Mouse (Mus musculus) CH12.LX (cell line): ENCODE results near the gene Bri3. TPM values are rescaled to one million over a fixed set of nuclear protein-coding genes. Genes with fewer than 3 reads are reported as not detected.

Experiments used
- DNase-seq: peaks from one replicate; pipeline ENCODE4 v3.0.0-alpha.2; 2013; ENCODE audit errors: extremely low read depth
- H3K27ac ChIP-seq: 2 replicates; pipeline ENCODE4 v1.5.1; 2012; ENCODE audit warnings: low read depth, mild to moderate bottlenecking, control low read depth, moderate library complexity; ENCODE audit not compliant: insufficient read depth
- H3K27me3 ChIP-seq: replicated peaks from 2 replicates; pipeline ENCODE3; 2012; ENCODE audit warnings: inconsistent platforms
- H3K36me3 ChIP-seq, 2 experiments: replicated peaks in 1 of 2; 2 replicates each; pipeline versions ENCODE3 to v1.6.1; 2012; ENCODE audit warnings: inconsistent platforms in 1 of 2, low read length in 1 of 2, mild to moderate bottlenecking in 1 of 2, mixed read lengths in 1 of 2, moderate library complexity in 1 of 2; ENCODE audit not compliant: control insufficient read depth in 1 of 2, insufficient read depth in 1 of 2
- H3K4me1 ChIP-seq, 2 experiments: 2 replicates each; pipeline ENCODE4 v1.6.1; 2012; ENCODE audit warnings: inconsistent platforms in 1 of 2, moderate library complexity in 1 of 2; ENCODE audit not compliant: insufficient read depth in 2 of 2, control insufficient read depth in 1 of 2
- H3K4me2 ChIP-seq: 2 replicates; pipeline ENCODE4 v1.6.1; 2012; ENCODE audit warnings: low read depth, mild to moderate bottlenecking, control low read depth; ENCODE audit not compliant: poor library complexity, insufficient read depth, severe bottlenecking
- H3K4me3 ChIP-seq, 3 experiments: fragments of 150-350 bp in 1 of 3; sonication (generic) in 1 of 3; replicated peaks in 1 of 3; 2 replicates each; pipeline versions ENCODE3 to v1.5.1; 2011 to 2012; ENCODE audit warnings: low read depth in 2 of 3, low read length in 2 of 3, mild to moderate bottlenecking in 2 of 3, moderate library complexity in 2 of 3, control low read depth in 1 of 3, improper control_type of control experiment in 1 of 3, inconsistent platforms in 1 of 3, mixed read lengths in 1 of 3; ENCODE audit not compliant: poor library complexity in 1 of 3
- H3K79me2 ChIP-seq: replicated peaks from 2 replicates; pipeline ENCODE4 v1.6.1; 2012; ENCODE audit warnings: mild to moderate bottlenecking, moderate library complexity; ENCODE audit not compliant: control insufficient read depth, poor library complexity, insufficient read depth, severe bottlenecking; ENCODE audit errors: extremely low read depth
- H3K9ac ChIP-seq: 2 replicates; pipeline ENCODE4 v1.6.1; 2012; ENCODE audit warnings: low read depth, mild to moderate bottlenecking, control low read depth, moderate library complexity; ENCODE audit not compliant: insufficient read depth
- H3K9me3 ChIP-seq: replicated peaks from 2 replicates; pipeline ENCODE3; 2012; ENCODE audit warnings: low read length, inconsistent platforms, mixed read lengths
- BHLHE40 ChIP-seq: IDR thresholded peaks from 2 replicates; pipeline ENCODE4 v1.6.1; 2011; ENCODE audit warnings: mild to moderate bottlenecking, low read depth, low read length, improper control_type of control experiment
- CTCF ChIP-seq, 2 experiments: IDR thresholded peaks in 1 of 2; conservative IDR thresholded peaks in 1 of 2; 2 replicates each; pipeline ENCODE4 v1.5.1; 2011 to 2012; ENCODE audit warnings: low read depth in 2 of 2, low read length in 2 of 2, improper control_type of control experiment in 1 of 2, inconsistent platforms in 1 of 2, mild to moderate bottlenecking in 1 of 2, moderate library complexity in 1 of 2
- ELF1 ChIP-seq: IDR thresholded peaks from 2 replicates; pipeline ENCODE4 v1.6.1; 2014; ENCODE audit warnings: low read depth, mild to moderate bottlenecking, inconsistent platforms, low read length, improper control_type of control experiment
- GABPA ChIP-seq: IDR thresholded peaks from 2 replicates; pipeline ENCODE4 v1.6.1; 2012; ENCODE audit warnings: low read depth, low read length, improper control_type of control experiment, inconsistent platforms; ENCODE audit not compliant: insufficient replicate concordance
- IRF4 ChIP-seq: IDR thresholded peaks from 2 replicates; pipeline ENCODE4 v1.6.1; 2014; ENCODE audit warnings: low read depth, mild to moderate bottlenecking, inconsistent platforms, low read length, improper control_type of control experiment
- JUN ChIP-seq: IDR thresholded peaks from 2 replicates; pipeline ENCODE4 v1.6.1; 2011; ENCODE audit warnings: low read depth, mild to moderate bottlenecking, low read length, improper control_type of control experiment, moderate library complexity; ENCODE audit not compliant: insufficient read depth
- JUND ChIP-seq: conservative IDR thresholded peaks from 2 replicates; pipeline ENCODE4 v1.6.1; 2011; ENCODE audit warnings: low read depth, low read length, improper control_type of control experiment
- KAT2A ChIP-seq: IDR thresholded peaks from 2 replicates; pipeline ENCODE4 v1.6.1; 2012; ENCODE audit warnings: low read length, improper control_type of control experiment, inconsistent platforms; ENCODE audit not compliant: insufficient replicate concordance
- MAFK ChIP-seq: IDR thresholded peaks from 2 replicates; pipeline ENCODE4 v1.6.1; 2011; ENCODE audit warnings: low read length, improper control_type of control experiment; ENCODE audit not compliant: insufficient replicate concordance
- MAX ChIP-seq: IDR thresholded peaks from 2 replicates; pipeline ENCODE4 v1.6.1; 2011; ENCODE audit warnings: low read length, improper control_type of control experiment
- MEF2A ChIP-seq: IDR thresholded peaks from 2 replicates; pipeline ENCODE4 v1.6.1; 2014; ENCODE audit warnings: low read depth, mild to moderate bottlenecking, inconsistent platforms, low read length, improper control_type of control experiment, borderline replicate concordance
- MXI1 ChIP-seq: IDR thresholded peaks from 2 replicates; pipeline ENCODE4 v1.6.1; 2011; ENCODE audit warnings: mild to moderate bottlenecking, low read depth, low read length, improper control_type of control experiment
- NELFE ChIP-seq: IDR thresholded peaks from 2 replicates; pipeline ENCODE4 v1.6.1; 2011; ENCODE audit warnings: low read depth, low read length, improper control_type of control experiment
- POLR2AphosphoS2 ChIP-seq: IDR thresholded peaks from 2 replicates; pipeline ENCODE4 v1.6.1; 2011; ENCODE audit warnings: low read depth, low read length, improper control_type of control experiment
- RAD21 ChIP-seq: IDR thresholded peaks from 2 replicates; pipeline ENCODE4 v1.6.1; 2011; ENCODE audit warnings: low read depth, mild to moderate bottlenecking, low read length, improper control_type of control experiment, moderate library complexity
- SIN3A ChIP-seq: IDR thresholded peaks from 2 replicates; pipeline ENCODE4 v1.6.1; 2012; ENCODE audit warnings: low read length, improper control_type of control experiment, inconsistent platforms
- SMC3 ChIP-seq: IDR thresholded peaks from 2 replicates; pipeline ENCODE4 v1.6.1; 2011; ENCODE audit warnings: low read depth, low read length, improper control_type of control experiment
- TBP ChIP-seq: conservative IDR thresholded peaks from 2 replicates; pipeline ENCODE4 v1.6.1; 2011; ENCODE audit warnings: low read depth, low read length, improper control_type of control experiment
- TCF12 ChIP-seq: IDR thresholded peaks from 2 replicates; pipeline ENCODE4 v1.6.1; 2014; ENCODE audit warnings: low read depth, mild to moderate bottlenecking, inconsistent platforms, low read length, improper control_type of control experiment
- USF1 ChIP-seq: IDR thresholded peaks from 2 replicates; pipeline ENCODE4 v1.6.1; 2014; ENCODE audit warnings: low read depth, mild to moderate bottlenecking, inconsistent platforms, low read length, improper control_type of control experiment
- USF2 ChIP-seq: conservative IDR thresholded peaks from 2 replicates; pipeline ENCODE4 v1.6.1; 2011; ENCODE audit warnings: low read depth, low read length, improper control_type of control experiment
- ZC3H11A ChIP-seq: IDR thresholded peaks from 2 replicates; pipeline ENCODE4 v1.6.1; 2012; ENCODE audit warnings: low read depth, mild to moderate bottlenecking, inconsistent platforms, low read length, improper control_type of control experiment
- ZKSCAN1 ChIP-seq: IDR thresholded peaks from 2 replicates; pipeline ENCODE4 v1.6.1; 2012; ENCODE audit warnings: low read depth, inconsistent platforms, low read length, improper control_type of control experiment, borderline replicate concordance
- ZMIZ1 ChIP-seq: IDR thresholded peaks from 2 replicates; pipeline ENCODE4 v1.6.1; 2012; ENCODE audit warnings: low read depth, mild to moderate bottlenecking, inconsistent platforms, low read length, improper control_type of control experiment
- ZNF384 ChIP-seq: IDR thresholded peaks from 2 replicates; pipeline ENCODE4 v1.6.1; 2012; ENCODE audit warnings: low read depth, low read length, improper control_type of control experiment, inconsistent platforms
- dilution Hi-C: fragments of 300-500 bp; cut with MboI; formaldehyde crosslinking; loops from 2 replicates; pipeline ENCODE4 v1.14.3; 2020; ENCODE audit warnings: low sequenced_read_pairs; ENCODE audit not compliant: extremely low pct_unique_long_range_greater_than_20kb, extremely low pct_ligation_motif_present
- in situ Hi-C: fragments of 300-500 bp; cut with MboI; formaldehyde crosslinking; loops from 3 replicates; pipeline ENCODE4 v1.14.3; 2019; ENCODE audit warnings: low sequenced_read_pairs, low pct_ligation_motif_present, low pct_unique_long_range_greater_than_20kb, mixed read lengths
- polyA plus RNA-seq: library from polyadenylated mRNA; unstranded; fragments of >175 nt; gene quantifications from 2 replicates; pipeline ENCODE4 v1.2.1, GENCODE M21; 2012; ENCODE audit warnings: low read depth; ENCODE audit not compliant: insufficient read length
- total RNA-seq, 2 experiments: library from RNA; depleted of rRNA; stranded (reverse); fragments of 300-350 nt in 1 of 2; fragments of >200 nt in 1 of 2; gene quantifications; 2 replicates each; pipeline ENCODE4 v1.2.3; 2012 to 2014

The Bri3 gene
- total and polyA plus RNA-seq, 3 experiments, result 9.3 to 41.7 (median 20.3) TPM

- TF ChIP-seq POLR2AphosphoS2, result no peak
- TF ChIP-seq USF2, result no peak
- no peak for TF ChIP-seq JUND
- peak; percentile 72; the same call in 1 of the 2 replicates for TF ChIP-seq SIN3A
- TF ChIP-seq ZNF384, result no peak
- peak; percentile 55; the same call in 1 of the 2 replicates for TF ChIP-seq NELFE
- peak; percentile 58 for TF ChIP-seq TCF12
- TF ChIP-seq MAFK, result no peak
- no peak for TF ChIP-seq ZC3H11A
- peak; percentile 9; the same call in 1 of the 2 replicates for TF ChIP-seq MEF2A
- TF ChIP-seq ZKSCAN1, result no peak
- peak; percentile 41; the same call in 1 of the 2 replicates for TF ChIP-seq ZMIZ1
- TF ChIP-seq GABPA, result no peak
- TF ChIP-seq IRF4, result no peak
- no peak for TF ChIP-seq JUN
Observed at GRCm38 (mm10) chr5:144223503-144223862, 20.8 kb upstream of the Bri3 start, which contains the start of gene Tecpr1 (continued).

DNA sequence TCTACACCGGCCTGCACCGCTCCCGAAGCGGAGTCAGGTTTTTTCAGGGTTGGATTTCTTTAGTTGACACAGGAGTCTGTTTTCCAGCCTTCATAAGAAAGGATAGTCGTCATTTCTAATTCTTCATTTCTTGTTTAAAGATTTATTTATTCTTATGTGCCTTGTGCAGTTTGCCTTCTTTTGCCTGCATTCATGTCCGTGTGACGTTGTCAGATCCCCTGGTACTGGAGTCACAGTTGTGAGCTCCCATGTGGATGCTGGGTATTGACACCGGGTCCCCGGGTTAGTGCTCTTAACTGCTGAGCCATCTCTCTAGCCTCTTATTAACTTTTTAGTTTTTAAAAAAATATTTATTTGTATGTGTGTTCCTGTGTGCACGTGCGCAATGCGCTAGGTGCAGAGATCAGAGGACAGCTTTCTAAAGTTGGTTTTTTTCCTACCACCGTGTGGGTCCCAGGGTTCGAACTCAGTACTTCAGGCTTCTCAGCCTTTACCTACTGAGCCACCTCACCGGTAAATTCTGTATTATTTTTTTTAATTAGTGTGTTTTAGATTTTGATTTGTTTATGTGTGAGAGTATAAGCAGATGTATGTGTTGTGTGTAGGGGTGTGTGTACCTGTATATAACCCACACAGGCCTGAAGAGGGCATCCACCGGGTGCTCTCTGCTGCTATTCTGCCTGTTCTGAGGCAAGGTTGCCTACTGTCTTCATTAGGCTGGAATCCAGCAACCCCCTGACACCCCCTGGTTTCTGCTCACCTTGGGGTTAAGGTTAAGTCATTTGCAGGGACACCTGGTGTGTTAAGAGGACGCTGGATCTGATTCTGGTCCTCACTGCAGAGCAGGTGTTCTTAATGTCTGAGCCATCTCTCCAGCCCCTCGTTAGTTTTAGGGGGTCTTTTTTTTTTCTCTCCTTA, 20.1 kb upstream of the Bri3 start:
- H3K4me3 ChIP-seq, result peak overlapping the region; percentile 77 to 83 (median 81)
- no peak overlapping the region for H3K27ac ChIP-seq
- H3K27me3 ChIP-seq, result no peaks in the 10 kb centered on the region
- H3K4me1 ChIP-seq, result peaks cover 2 to 26% of the 10 kb centered on the region in 2 experiments; a peak in 2 of 4 replicates
- H3K9ac ChIP-seq, result peak overlapping the region; percentile 75; the same call in 1 of the 2 replicates
- no peaks in the 10 kb centered on the region for H3K79me2 ChIP-seq
- DNase-seq, result peak; percentile 20
- in situ Hi-C loops (loop anchor here (25.0 kb wide), 1 partner anchor 513 kb away; no protein-coding TSS in a partner anchor), dilution Hi-C loops (no loop called here)
- no peaks in the 10 kb centered on the region for H3K9me3 ChIP-seq
- TF ChIP-seq SMC3 (peak; percentile 3; the same call in 1 of the 2 replicates), ZKSCAN1 (no peak), MEF2A (no peak), RAD21 (peak; percentile 3), ELF1 (no peak), MAX (peak; percentile 14; the same call in 1 of the 2 replicates), TCF12 (no peak), USF1 (no peak), BHLHE40 (peak; percentile 63), KAT2A (no peak), ZMIZ1 (no peak), TBP (no peak), CTCF (conservative IDR thresholded peaks at IDR 0.05 in 1 of 2, IDR thresholded peaks at IDR 0.05 in 1 of 2; ENCODE audit: low read depth in 2 of 2, low read length in 2 of 2) (peak in 1 of 2 experiments; percentile 37; a peak in 2 of 4 replicates), MXI1 (peak; percentile 45; the same call in 1 of the 2 replicates)
- H3K4me2 ChIP-seq, result peak overlapping the region; percentile 54
- no peaks in the 10 kb centered on the region for H3K36me3 ChIP-seq
